Mouse (Mus musculus) small intestine, adult 2 months (tissue): ENCODE results near the gene Cdh23. TPM values are rescaled to one million over a fixed set of nuclear protein-coding genes. Genes with fewer than 3 reads are reported as not detected.
A peak's percentile ranks its signal among the peaks of the same experiment; 100 is the strongest.
"Not testable (repeated sequence)": the region's sequence is repeated elsewhere in the genome, so short reads cannot be mapped to it uniquely, and the experiment has no call there.

Source experiments
- H3K27ac ChIP-seq: fragments of 200-500 bp; 2 replicates; pipeline ENCODE4 v1.5.1; 2012; ENCODE audit warnings: low read depth, low read length, control low read depth, inconsistent platforms; ENCODE audit not compliant: insufficient read depth
- H3K27me3 ChIP-seq: fragments of 200-500 bp; 2 replicates; pipeline ENCODE4 v1.6.1; 2012; ENCODE audit warnings: mild to moderate bottlenecking, moderate library complexity, low read length, inconsistent platforms; ENCODE audit not compliant: control insufficient read depth, insufficient read depth
- H3K36me3 ChIP-seq: fragments of 200-500 bp; 2 replicates; pipeline ENCODE4 v1.6.1; 2012; ENCODE audit warnings: mild to moderate bottlenecking, low read length, control low read depth, inconsistent platforms; ENCODE audit not compliant: control insufficient read depth, insufficient read depth
- H3K4me1 ChIP-seq: fragments of 200-500 bp; 2 replicates; pipeline ENCODE4 v1.6.1; 2012; ENCODE audit warnings: low read length, inconsistent platforms, mixed read lengths; ENCODE audit not compliant: control insufficient read depth, insufficient read depth, insufficient read length
- H3K4me3 ChIP-seq: fragments of 200-500 bp; 2 replicates; pipeline ENCODE4 v1.5.1; 2012; ENCODE audit warnings: low read depth, mild to moderate bottlenecking, control low read depth, inconsistent platforms, low read length, moderate library complexity
- CTCF ChIP-seq: fragments of 200-500 bp; IDR thresholded peaks from 2 replicates; pipeline ENCODE4 v1.5.1; 2012; ENCODE audit warnings: low read depth, mild to moderate bottlenecking, control low read depth, inconsistent platforms, low read length, moderate library complexity, mixed read lengths; ENCODE audit not compliant: insufficient replicate concordance, insufficient read length; ENCODE audit errors: extremely low read depth
- POLR2A ChIP-seq: fragments of 200-500 bp; IDR thresholded peaks from 2 replicates; pipeline ENCODE4 v1.6.1; 2012; ENCODE audit warnings: low read depth, mild to moderate bottlenecking, control low read depth, inconsistent platforms, low read length, moderate library complexity
- WGBS: fragments of 180-500 bp; shearing (Covaris S2); methylation state at CpG from one replicate; pipeline ENCODE4 v1.1.7; 2018; 5-methylcytosine and 5-hydroxymethylcytosine counted together
- polyA plus RNA-seq: library from polyadenylated mRNA; depleted of rRNA; stranded (reverse); fragments of >200 nt; gene quantifications from 2 replicates; pipeline ENCODE4 v1.2.3, GENCODE M21; 2012; rRNA removed

Gene Cdh23
- polyA plus RNA-seq = 0.33 and 0.35 TPM in 2 replicates

GRCm38 (mm10) chr10:60696390-60696789 is at the start of gene Cdh23:
TSS of gene Cdh23 (minus strand) at chr10:60696490.
- H3K36me3 ChIP-seq = no peaks in the 10 kb centered on the region
- no peak within 1 kb of the TSS for H3K4me3 ChIP-seq
- 88% methylated on average over 6 of the region's 6 CpGs for WGBS
- no peaks in the 10 kb centered on the region for H3K27me3 ChIP-seq
- no peak for TF ChIP-seq POLR2A
- no peak for TF ChIP-seq CTCF
- H3K4me1 ChIP-seq = no peaks in the 10 kb centered on the region
- H3K27ac ChIP-seq = no peak within 1 kb of the TSS

GRCm38 (mm10) chr10:60744543-60745290 is 48.4 kb upstream of the Cdh23 start:
- TF ChIP-seq POLR2A (no peak), CTCF (no peak)
- WGBS = 89% methylated on average over 14 of the region's 14 CpGs
- Histone ChIP-seq H3K27me3 (no peaks in the 10 kb centered on the region), H3K36me3 (no peaks in the 10 kb centered on the region), H3K4me1 (peaks cover 2% of the 10 kb centered on the region; the same call in 1 of the 2 replicates), H3K27ac (no peak overlapping the region), H3K4me3 (no peak overlapping the region)

GRCm38 (mm10) chr10:60743681-60744080 is 47.4 kb upstream of the Cdh23 start:
- Histone ChIP-seq H3K27ac (no peak overlapping the region), H3K4me1 (peaks cover 2% of the 10 kb centered on the region; the same call in 1 of the 2 replicates), H3K36me3 (no peaks in the 10 kb centered on the region), H3K27me3 (no peaks in the 10 kb centered on the region), H3K4me3 (no peak overlapping the region)
- TF ChIP-seq CTCF (no peak), POLR2A (no peak)
- 77% methylated on average over 9 of the region's 9 CpGs for WGBS

- H3K27ac ChIP-seq = no peak overlapping the region
- TF ChIP-seq CTCF = no peak
- TF ChIP-seq POLR2A = no peak
- H3K27me3 ChIP-seq = no peaks in the 10 kb centered on the region
- WGBS = 91% methylated on average over 6 of the region's 6 CpGs
- peaks cover 2% of the 10 kb centered on the region; the same call in 1 of the 2 replicates for H3K4me1 ChIP-seq
- H3K4me3 ChIP-seq = no peak overlapping the region
- H3K36me3 ChIP-seq = no peaks in the 10 kb centered on the region
Measured at GRCm38 (mm10) chr10:60742942-60743341, 46.7 kb upstream of the Cdh23 start.

- WGBS = 81% methylated on average over 1 of the region's 1 CpGs
- not testable (repeated sequence) for H3K27ac ChIP-seq, H3K4me3 ChIP-seq, H3K4me1 ChIP-seq, H3K36me3 ChIP-seq, H3K27me3 ChIP-seq
Measured at GRCm38 (mm10) chr10:60742296-60742695, 46.0 kb upstream of the Cdh23 start.

GRCm38 (mm10) chr10:60741435-60741834 is 45.1 kb upstream of the Cdh23 start:
- no peak overlapping the region for H3K4me3 ChIP-seq
- H3K27me3 ChIP-seq = no peaks in the 10 kb centered on the region
- H3K36me3 ChIP-seq = no peaks in the 10 kb centered on the region
- WGBS = 81% methylated on average over 7 of the region's 7 CpGs
- H3K27ac ChIP-seq = no peak overlapping the region
- no peaks in the 10 kb centered on the region; the same call in 1 of the 2 replicates for H3K4me1 ChIP-seq
- TF ChIP-seq POLR2A = no peak
- no peak for TF ChIP-seq CTCF

GRCm38 (mm10) chr10:60739619-60740363 is 43.5 kb upstream of the Cdh23 start:
- no peak overlapping the region for H3K4me3 ChIP-seq
- no peak for TF ChIP-seq POLR2A
- no peak for TF ChIP-seq CTCF
- no peaks in the 10 kb centered on the region for H3K36me3 ChIP-seq
- H3K27ac ChIP-seq = peak overlapping the region; percentile 60; the same call in 1 of the 2 replicates
- no peaks in the 10 kb centered on the region; the same call in 1 of the 2 replicates for H3K4me1 ChIP-seq
- no peaks in the 10 kb centered on the region for H3K27me3 ChIP-seq
- 84% methylated on average over 4 of the region's 4 CpGs for WGBS
